ENCODE assay signal across 10 mouse cellular contexts in the genomic region with DNA sequence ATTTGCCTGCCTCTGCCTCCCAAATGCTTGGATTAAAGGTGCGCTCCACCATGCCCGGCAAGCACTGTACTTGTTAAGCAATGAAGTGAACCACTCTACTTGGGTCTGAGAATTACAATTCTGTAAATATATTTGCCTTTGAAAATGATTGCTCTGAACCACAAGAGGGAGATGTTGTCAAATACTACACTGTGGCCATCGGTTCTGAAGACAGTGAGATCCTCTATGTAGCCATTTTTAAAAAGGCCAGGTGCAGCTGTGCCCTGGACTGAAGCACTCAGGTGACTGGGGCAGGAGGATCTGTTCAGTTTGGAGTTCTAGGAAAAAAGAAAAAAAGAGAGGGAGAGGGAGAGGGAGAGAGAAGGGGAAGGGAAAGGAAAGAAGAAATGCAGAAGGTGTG. TPM values are rescaled to one million over a fixed set of nuclear protein-coding genes. Genes with fewer than 3 reads are reported as not detected.
DNase-seq lines count a peak whose midpoint lies in the region; ATAC-seq and TF ChIP-seq lines count a peak whose summit lies in the region.
"Had no signal": no experiment of that assay in that cellular context is flagged by ENCODE, and none has a peak within 500 bp of the region (broad histone marks: within the 10 kb centered on the region; RNA-seq: fewer than 3 reads in every experiment).

No protein-coding gene starts in this region.

- peak; percentile 50; the same call in 1 of the 2 replicates for ATAC-seq in heart, postnatal 0 days (ENCODE audit: insufficient read depth, low read depth)
- peak; percentile 58 to 62; a peak in 3 of 4 replicates for ATAC-seq in hematopoietic stem cell, adult 5-6 weeks (replicated peaks in 1 of 2; ENCODE audit: insufficient read depth in 1 of 2, low FRiP score in 2 of 2, low TSS enrichment in 1 of 2, low read depth in 1 of 2, poor library complexity in 2 of 2, severe bottlenecking in 2 of 2)

- TF ChIP-seq CTCF in heart, postnatal 0 days (IDR thresholded peaks at IDR 0.05; ENCODE audit: low read depth), result peak; percentile 88

- peaks cover 5% of the 10 kb centered on the region; the same call in 1 of the 2 replicates for H3K36me3 ChIP-seq in heart, postnatal 0 days (replicated peaks; ENCODE audit: control insufficient read depth, insufficient read depth, low read length)

- H3K4me2 ChIP-seq in heart, postnatal 0 days (ENCODE audit: low read depth, low read length), result no peak overlapping the region
- H3K4me2 ChIP-seq: neural tube, embryonic 13.5 days had no signal

- no peak overlapping the region for H3K9ac ChIP-seq in heart, postnatal 0 days (replicated peaks; ENCODE audit: low read depth, low read length)
- H3K9ac ChIP-seq: neural tube, embryonic 13.5 days had no signal

- 49% methylated on average over 3 of the region's 3 CpGs for WGBS in heart, postnatal 0 days

- H3K4me1 ChIP-seq in heart, postnatal 0 days (ENCODE audit: control insufficient read depth, insufficient read depth), result peaks cover 6% of the 10 kb centered on the region

- no peak overlapping the region for H3K4me3 ChIP-seq in heart, postnatal 0 days (ENCODE audit: low read depth, low read length)
- H3K4me3 ChIP-seq: neural tube, embryonic 13.5 days had no signal

- H3K27me3 ChIP-seq in heart, postnatal 0 days (ENCODE audit: control insufficient read depth, insufficient read depth, low read length), result no peaks in the 10 kb centered on the region
- H3K27me3 ChIP-seq: neural tube, embryonic 13.5 days had no signal

- DNase-seq in heart, postnatal 0 days (ENCODE audit: low spot score), result peak; percentile 75
- no peak for DNase-seq in heart, adult 11 months
- DNase-seq in 3T3-L1 (ENCODE audit: low read depth, low spot score) (peak; percentile 76), MN1 (ENCODE audit: low spot score) (peak; percentile 61)
- no peak for DNase-seq in cerebellum, adult 9-11 months
- no peak for DNase-seq in thymus, postnatal 25 days
- DNase-seq in gastrocnemius, postnatal 25 days, result no peak
- DNase-seq: adrenal gland, adult 8-10 months had no signal

- no peak overlapping the region for H3K27ac ChIP-seq in heart, postnatal 0 days (ENCODE audit: low read depth)
- H3K27ac ChIP-seq: neural tube, embryonic 13.5 days had no signal

- H3K9me3 ChIP-seq in heart, postnatal 0 days (replicated peaks; ENCODE audit: control insufficient read depth, low read length), result no peaks in the 10 kb centered on the region
- H3K9me3 ChIP-seq: neural tube, embryonic 13.5 days had no signal

- TF ChIP-seq EP300 in heart, postnatal 0 days (IDR thresholded peaks at IDR 0.05; ENCODE audit: low read depth), result no peak

RNA-seq across cellular contexts. Expression of a gene that starts 23.6 kb away (rescaled TPM):
- 2.5 and 16.6 TPM in 2 replicates for total RNA-seq in heart, postnatal 0 days (2014; rRNA removed; ENCODE audit: low replicate concordance)
- polyA plus RNA-seq in heart, postnatal 0 days (2015; fragmentation: Nextera tagmentation; extraction: Ambion mirVana), result 8.0 and 10.6 TPM in 2 replicates
- 8.8 and 13.1 TPM in 2 replicates for total RNA-seq in hematopoietic stem cell, adult 5-6 weeks (2017)
- 1 to 10 TPM; 5.5 to 6.4 TPM for total RNA-seq in gastrocnemius, postnatal 25 days (2021)

RNA-seq across cellular contexts. Expression of a gene that starts 23.8 kb away (rescaled TPM):
- total RNA-seq in heart, postnatal 0 days (2014; rRNA removed; ENCODE audit: low replicate concordance), result 10.5 and 13.2 TPM in 2 replicates
- 32.7 and 37.1 TPM in 2 replicates for polyA plus RNA-seq in heart, postnatal 0 days (2015; fragmentation: Nextera tagmentation; extraction: Ambion mirVana)
- total RNA-seq in hematopoietic stem cell, adult 5-6 weeks (2017), result 41.5 and 63.2 TPM in 2 replicates
- total RNA-seq in gastrocnemius, postnatal 25 days (2021), result 10 to 100 TPM; 19.0 to 20.2 TPM

Comparison
In these comparisons a context has a peak if more than half of its experiments do, and no peak if none do; other contexts are left out.
1. DNase-seq: peak in heart, postnatal 0 days (single experiment), 3T3-L1 (single experiment) and MN1 (single experiment); none in heart, adult 11 months (single experiment), cerebellum, adult 9-11 months (single experiment), thymus, postnatal 25 days (single experiment) and gastrocnemius, postnatal 25 days (single experiment).